Mouse (Mus musculus): ENCODE measurements at regions not wholly inside any gene's neighbourhood (a gene's known extent, or its start where the extent isn't known, plus 50 kb on each side); places are given as distances from the start of the nearest gene placed in this dataset.
A peak's percentile ranks its signal among the peaks of the same experiment; 100 is the strongest.

- DNase-seq (ENCODE audit: low spot score in 2 of 2), result no peak
Measured at GRCm38 (mm10) chr12:86579716-86580115, 98.8 kb upstream of the Vash1 start.

GRCm38 (mm10) chr12:86580132-86580718, 98.3 kb upstream of the Vash1 start:
- DNase-seq (ENCODE audit: low spot score in 2 of 2), result no peak

- DNase-seq (ENCODE audit: low spot score in 2 of 2), result no peak
Measured at GRCm38 (mm10) chr12:86582076-86582475, 96.4 kb upstream of the Vash1 start.

GRCm38 (mm10) chr12:86588010-86588409, 90.5 kb upstream of the Vash1 start:
- DNase-seq (ENCODE audit: low spot score in 2 of 2), result no peak

- no peak for DNase-seq (ENCODE audit: low spot score in 2 of 2)
Measured at GRCm38 (mm10) chr12:86592509-86592908, 86.0 kb upstream of the Vash1 start.

GRCm38 (mm10) chr12:86594647-86595046, 83.9 kb upstream of the Vash1 start:
- no peak for DNase-seq (ENCODE audit: low spot score in 2 of 2)

GRCm38 (mm10) chr12:86600041-86600440, 78.5 kb upstream of the Vash1 start:
- DNase-seq (ENCODE audit: low spot score in 2 of 2), result no peak

GRCm38 (mm10) chr12:86603521-86603920, 75.0 kb upstream of the Vash1 start:
- DNase-seq (ENCODE audit: low spot score in 2 of 2), result no peak

- no peak for DNase-seq (ENCODE audit: low spot score in 2 of 2)
Measured at GRCm38 (mm10) chr12:86612431-86613040, 66.0 kb upstream of the Vash1 start.

GRCm38 (mm10) chr12:86614156-86614555, 64.3 kb upstream of the Vash1 start:
- peak in 1 of 2 experiments; percentile 51 for DNase-seq (ENCODE audit: low spot score in 2 of 2)

GRCm38 (mm10) chr12:86616327-86616726, 62.2 kb upstream of the Vash1 start:
- DNase-seq (ENCODE audit: low spot score in 2 of 2), result no peak

GRCm38 (mm10) chr12:86624195-86624594, 54.3 kb upstream of the Vash1 start:
- DNase-seq (ENCODE audit: low spot score in 2 of 2), result no peak

GRCm38 (mm10) chr12:86626684-86627083, 51.8 kb upstream of the Vash1 start:
- DNase-seq (ENCODE audit: low spot score in 2 of 2), result no peak

GRCm38 (mm10) chr12:86628050-86628782, 50.3 kb upstream of the Vash1 start:
- DNase-seq (ENCODE audit: low spot score in 2 of 2), result no peak
